Mouse (Mus musculus): ENCODE measurements around the gene Olfr223. TPM values are rescaled to one million over a fixed set of nuclear protein-coding genes. Genes with fewer than 3 reads are reported as not detected.
"Not testable (repeated sequence)": the region's sequence is repeated elsewhere in the genome, so short reads cannot be mapped to it uniquely, and the experiment has no call there.

Olfr223 gene
- not detected for total RNA-seq (2021)
- long read RNA-seq, experiment 1, result 0 reads
- long read RNA-seq, experiment 2, result 0 reads

DNA sequence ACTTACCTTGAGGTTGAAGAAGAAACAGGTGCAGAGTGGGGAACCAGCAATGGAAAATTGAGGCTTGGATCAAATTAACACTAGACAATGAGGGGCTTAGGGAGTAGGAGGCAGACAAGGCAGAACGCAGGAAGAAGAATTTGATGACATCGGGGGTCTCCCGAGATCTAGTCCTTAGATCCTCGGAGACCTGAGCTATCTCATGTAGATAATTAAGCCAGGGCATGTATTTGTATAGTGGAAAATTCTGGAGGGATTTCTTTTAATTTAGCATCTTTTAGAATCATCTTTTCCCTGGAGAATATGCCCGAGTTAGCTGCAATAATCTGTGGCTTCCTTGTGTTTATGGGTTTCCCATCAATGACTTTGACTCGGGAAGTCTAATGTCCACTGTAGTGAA lies at the start of gene Olfr223:
Gene Olfr223, minus strand, starts transcription at position 101 of the 400 bp plus-strand sequence.
- no peak for DNase-seq (ENCODE audit: low spot score in 2 of 2)

DNA sequence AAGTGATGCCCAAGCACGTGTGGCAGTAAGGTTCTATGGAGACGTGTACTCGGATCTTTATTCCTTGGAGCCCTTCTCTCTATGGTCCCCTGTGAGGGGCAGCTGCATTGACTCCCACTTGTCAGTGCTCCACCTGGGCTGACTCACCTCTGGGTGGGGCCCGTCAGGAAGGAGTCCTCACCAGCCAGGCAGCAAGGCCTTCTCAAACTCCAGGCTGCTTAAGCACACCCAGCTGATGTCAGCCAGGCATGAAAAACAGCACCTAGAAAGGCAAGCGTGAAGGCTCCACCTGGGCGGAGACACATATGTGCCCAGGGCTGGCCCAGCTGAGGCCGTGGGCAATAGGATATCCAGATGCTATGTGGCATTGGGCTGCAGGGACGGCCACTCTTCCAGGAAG lies 49.3 kb upstream of the Olfr223 start:
- no peak for DNase-seq (ENCODE audit: low spot score in 2 of 2)

DNA sequence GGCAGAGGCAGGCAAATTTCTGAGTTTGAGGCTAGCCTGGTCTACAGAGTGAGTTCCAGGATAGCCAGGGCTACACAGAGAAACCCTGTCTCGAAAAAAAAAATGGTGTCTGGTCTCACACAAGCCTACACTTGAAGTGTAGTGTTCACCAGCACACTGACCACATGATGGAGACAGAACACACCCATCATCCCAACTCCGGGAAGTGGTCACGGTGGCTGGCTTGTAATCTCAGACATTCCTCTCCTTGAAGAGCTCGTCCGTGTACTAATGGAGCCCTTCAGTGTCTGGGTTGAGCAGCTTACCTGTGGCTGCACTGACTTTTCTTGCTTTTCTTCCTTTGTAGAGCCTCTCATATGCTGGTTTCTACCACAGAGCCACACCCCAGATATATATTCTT lies 48.1 kb upstream of the Olfr223 start:
- no peak for DNase-seq (ENCODE audit: low spot score in 2 of 2)

DNA sequence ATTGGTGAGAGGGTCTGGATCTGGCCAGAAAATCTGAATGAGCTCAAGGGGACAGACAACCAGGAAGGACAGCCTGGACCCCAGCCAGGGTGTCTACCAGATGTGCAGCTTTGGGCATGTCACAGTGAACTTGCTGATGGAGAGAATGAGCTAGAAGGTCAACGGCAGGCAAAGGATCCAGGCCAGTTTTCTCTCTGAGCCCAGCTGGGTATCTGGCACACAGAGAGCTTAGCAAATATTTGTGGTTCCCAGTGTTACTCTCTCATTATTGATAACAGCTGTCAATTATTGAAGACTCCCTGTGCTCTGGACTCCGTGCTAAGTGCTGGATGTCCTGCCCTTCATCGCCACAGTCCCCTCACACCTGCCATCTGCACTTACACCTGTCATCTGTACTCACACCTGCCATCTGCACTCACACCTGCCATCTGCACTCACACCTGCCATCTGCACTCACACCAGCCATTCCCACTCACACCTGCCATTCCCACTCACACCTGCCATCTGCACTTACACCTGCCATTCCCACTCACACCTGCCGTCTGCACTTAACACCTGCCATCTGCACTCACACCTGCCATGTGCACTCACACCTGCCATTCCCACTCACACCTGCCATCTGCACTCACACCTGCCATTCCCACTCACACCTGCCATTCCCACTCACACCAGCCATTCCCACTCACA lies 47.0 kb upstream of the Olfr223 start:
- DNase-seq (ENCODE audit: low spot score in 2 of 2), result no peak

DNA sequence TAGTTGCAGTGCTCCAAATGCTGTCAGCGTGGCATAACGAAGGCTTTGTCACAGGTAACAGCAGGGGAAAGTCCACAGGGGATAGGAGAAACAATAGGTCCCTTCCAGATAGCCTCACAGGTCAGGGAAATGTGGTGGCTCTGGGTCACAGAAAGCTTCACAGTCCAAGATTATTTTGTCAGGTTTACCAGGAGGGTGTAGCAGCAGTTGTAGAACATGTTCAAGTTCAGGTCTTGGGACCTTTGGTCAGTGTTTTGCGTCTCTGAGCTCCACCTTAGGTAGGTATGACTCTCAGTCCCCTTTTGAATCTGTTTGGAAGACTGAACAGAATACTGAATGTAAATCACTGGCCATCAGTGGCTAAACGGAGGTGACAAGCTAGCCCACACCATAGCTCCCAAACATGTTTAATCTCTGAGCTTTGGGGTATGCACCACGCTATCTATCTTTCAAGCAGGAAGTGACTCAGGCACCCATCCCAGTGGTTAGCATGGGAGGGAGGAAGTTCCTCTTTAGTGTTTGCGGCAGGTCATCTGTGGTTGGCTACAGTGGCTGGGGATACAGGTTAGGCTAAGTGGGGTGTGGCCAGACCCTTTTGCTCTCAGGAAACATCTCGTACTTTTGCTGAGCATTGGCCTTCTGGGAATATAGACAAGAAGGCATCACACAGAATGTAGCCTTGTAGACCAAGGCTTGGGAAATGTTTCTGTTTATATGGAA lies 43.8 kb upstream of the Olfr223 start:
- no peak for DNase-seq (ENCODE audit: low spot score in 2 of 2)

DNA sequence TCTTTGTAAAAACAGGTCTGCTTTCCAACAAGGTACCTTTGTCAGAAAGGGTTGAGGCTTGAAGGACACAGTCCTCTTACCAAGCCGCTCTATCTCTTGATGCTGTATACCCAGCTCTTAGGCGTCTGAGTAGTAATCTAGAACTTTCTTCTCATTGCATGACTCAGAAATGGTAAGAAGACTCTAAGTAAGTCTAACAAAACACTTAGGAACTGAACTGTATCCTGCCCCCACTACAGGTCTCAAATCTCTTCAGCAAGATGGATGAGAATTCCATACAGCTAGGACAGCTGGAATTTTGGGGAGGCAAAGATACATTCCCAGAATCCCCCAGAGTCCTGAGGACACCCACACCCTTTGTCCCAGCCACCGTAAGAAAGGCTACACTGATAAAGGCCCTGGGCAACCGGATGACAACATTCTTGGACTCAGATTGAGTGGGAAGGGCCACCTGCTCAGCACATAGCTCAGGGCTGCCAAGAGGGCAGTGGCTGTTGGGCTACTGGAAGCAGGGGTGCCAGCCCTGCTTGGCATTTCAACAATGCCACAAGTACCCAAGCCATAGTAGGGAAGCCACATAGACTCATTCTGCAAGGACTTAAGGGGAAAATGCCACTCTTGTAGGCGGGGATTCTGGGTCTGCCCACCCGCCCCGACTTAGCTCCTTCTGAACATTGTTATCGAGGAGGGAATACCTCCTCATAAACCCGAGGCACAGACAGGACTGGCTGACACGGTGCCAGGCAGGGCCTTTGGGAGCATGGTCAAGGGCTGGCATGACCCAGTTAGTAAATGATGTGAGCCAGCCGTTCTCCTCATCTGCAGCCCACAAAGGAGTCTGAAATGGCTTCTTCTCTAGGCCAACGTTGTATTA lies 43.0 kb upstream of the Olfr223 start:
- no peak for DNase-seq (ENCODE audit: low spot score in 2 of 2)

DNA sequence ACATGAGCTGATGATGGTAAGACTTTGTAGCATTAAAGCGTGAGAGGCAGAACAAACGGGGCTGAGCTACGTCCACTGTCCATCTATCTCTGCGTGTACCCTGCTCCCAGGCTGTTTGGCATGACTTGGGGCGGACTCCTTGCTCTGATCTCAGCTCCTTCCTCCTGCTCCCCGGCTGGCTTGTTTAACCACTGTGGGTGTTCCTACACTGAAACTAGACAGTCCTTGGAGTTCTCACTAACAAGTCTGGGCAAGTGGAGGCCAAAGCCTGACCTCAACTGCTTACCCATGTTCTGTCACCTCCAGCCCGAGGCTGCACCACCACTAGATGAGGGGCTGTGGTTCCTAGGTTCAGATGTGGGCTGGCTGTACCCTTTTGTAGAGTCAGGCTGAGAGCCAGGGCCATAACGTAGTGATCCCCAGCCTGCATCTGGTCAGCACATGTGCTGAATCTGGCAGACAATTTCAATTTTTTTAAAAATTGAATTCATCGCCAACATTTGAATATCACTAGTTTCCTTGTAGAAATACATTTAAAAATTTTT lies 42.2 kb upstream of the Olfr223 start:
- no peak for DNase-seq (ENCODE audit: low spot score in 2 of 2)

DNA sequence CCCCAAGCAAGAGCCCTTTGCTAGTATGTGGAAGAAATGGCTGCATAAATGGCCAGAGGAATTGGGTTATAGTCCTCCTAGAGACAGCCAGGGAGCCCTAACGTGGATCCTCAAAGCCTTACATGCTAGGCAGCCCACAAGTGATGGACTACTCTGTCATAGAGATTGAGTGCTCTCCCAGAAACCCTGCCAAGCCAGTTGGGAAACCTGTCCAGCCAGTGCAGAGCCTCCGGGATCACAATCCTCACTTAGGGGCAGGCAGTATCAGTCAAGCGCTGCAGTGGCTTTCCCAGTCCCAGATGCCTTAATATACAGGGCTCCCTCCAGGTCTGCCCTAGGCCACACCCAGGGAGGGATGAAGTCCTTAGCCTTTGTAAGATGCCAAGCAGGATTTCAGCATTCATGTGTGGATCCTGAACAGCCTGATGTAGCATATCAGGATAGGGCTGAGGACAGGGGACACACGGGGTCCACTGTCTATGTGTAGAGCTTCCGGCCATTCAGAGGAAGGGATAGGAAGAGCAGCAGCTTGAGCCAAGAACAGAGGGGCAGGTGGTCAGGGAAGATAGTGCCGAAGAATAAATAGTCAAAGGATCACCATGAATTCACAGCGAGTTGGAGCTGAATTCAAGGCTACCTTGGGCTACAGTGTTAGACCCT lies 41.0 kb upstream of the Olfr223 start:
- no peak for DNase-seq (ENCODE audit: low spot score in 2 of 2)

DNA sequence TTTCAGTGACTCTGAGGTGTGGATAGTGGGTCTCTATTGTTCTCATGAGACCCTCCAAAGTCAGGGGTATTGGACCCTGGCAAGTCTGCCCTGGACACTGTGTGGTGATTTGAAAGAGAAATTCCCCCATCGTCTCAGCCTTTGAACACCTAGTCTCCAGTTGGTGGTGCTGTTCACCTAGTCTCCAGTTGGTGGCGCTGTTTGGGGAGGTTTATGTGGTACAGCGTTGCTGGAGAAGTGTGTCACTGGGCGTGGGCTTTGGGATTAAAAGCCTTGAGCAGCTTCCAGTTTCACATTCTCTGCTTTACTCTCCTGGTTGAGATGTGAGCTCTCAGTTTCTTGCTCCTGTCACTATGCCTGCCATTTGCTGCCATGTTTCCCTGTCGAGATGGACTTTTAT lies 39.9 kb upstream of the Olfr223 start:
- peak; percentile 15 to 39 for DNase-seq (ENCODE audit: low spot score in 2 of 2)

DNA sequence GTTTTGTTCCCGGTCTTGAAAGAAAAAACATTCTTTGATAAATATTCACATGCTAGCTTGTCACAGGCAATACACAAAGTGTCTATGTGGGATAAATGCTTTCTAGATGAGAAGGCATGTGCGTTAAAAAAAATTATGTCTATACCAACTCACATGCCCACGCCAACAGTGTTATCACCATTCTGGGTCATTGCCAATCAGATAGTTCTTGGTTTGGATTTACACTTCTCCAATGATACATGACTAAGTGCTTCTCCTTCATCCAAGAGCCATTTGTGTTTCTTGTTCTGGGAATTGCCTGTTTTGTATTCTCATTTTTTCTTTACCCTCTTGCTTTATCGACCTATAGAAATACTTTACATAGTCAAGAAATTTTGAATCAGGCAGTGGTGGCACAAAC lies 38.9 kb upstream of the Olfr223 start:
- no peak for DNase-seq (ENCODE audit: low spot score in 2 of 2)

DNA sequence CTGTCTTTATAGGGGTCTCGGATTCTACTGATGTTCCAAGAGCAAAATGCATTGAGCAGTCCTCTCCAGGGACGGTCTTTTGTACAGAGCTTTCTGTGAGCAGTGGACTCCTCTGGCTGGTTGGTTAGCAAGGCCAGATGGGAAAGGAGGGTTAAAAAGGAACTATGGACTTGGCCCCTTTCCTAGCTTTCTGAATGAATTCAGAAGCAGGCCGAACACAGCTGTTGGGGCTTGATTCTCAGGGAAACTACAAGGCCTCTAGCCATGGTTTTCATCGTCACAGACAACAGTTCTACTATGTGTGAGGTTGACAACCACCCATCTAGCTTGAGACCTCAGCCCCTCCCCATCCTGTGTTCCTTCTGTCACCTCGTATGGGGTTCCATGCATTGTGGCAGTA lies 36.8 kb upstream of the Olfr223 start:
- no peak for DNase-seq (ENCODE audit: low spot score in 2 of 2)

DNA sequence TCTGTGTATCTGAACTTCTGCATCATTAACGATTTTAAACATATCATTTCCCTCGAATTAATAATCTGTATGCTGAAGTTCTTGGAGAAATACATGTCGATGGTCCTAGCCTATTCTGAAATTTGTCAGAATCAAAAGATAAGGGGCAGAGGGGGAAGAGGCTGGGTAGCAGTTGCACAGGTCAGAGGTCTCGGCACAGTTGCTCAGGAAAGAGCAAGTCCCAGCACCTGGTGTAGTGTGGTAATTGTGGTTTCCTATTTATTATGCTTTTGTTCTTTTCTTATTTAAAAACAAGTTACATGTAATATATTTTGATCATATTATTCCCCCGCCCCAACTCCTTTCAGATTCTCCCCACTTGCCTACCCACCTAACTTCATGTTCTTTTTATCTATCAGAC lies 35.1 kb upstream of the Olfr223 start:
- no peak for DNase-seq (ENCODE audit: low spot score in 2 of 2)

DNA sequence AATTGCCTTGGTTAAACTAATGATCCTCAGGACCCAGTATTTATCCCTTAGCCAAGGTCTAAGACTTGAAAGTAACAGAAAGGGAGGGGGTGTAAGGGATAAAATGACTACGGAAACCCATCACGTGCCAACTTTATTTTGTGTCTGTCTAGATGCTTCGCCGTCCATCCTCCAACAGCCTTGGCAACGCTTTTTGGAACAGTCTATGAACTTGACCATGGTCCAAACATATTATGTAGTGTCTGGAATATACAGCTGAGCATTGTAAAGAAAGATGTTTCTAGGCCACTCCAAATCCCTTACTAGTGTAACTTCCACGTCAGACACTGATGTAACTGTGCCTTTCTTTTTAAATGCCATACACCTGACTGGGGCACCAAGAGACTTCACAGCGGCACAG lies 33.1 kb upstream of the Olfr223 start:
- DNase-seq (ENCODE audit: low spot score in 2 of 2), result no peak

DNA sequence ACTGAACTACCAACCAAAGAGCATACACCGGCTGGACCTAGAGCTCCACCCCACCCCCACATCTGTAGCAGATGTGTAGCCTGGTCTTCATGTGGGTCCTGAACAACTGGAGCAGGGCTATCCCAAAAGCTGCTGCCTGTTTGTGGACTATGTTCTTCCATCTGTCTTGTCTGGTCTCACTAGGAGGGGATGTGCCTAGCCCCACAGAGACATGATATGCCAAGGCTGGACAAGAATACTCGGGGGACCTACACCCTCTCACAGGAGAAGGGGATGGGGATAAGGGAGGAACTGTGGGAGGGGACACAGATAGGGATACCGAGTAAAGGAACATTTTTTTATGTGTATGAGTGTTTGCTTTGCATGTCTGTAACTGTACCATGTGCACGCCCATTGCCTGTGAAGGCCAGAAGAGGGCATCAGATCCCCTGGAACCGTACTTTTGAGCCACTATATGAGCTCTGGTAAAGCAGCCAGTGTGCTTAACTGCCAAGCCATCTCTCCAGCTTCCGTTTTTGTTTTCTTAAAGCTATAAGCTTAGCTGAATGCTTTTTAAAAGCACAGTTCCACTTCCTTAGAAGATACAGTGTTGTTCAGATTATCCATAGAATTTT lies 31.0 kb upstream of the Olfr223 start:
- DNase-seq (ENCODE audit: low spot score in 2 of 2), result no peak

DNA sequence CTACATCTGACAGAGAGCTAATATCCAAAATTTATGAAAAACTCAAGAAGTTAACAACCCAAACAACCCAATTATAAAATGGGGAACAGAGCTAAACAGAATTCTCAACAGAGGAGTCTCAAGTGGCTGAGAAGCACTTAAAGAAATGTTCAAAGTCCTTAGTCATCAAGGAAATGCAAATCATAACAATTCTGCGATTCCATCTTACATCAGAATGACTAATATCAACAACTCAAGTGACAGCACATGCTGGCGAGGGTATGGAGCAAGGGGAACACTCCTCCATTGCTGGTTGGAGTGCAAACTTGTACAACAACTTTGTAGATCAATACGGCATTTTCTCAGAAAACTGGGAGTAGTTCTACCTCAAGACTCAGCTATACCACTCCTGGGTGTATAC lies 29.1 kb upstream of the Olfr223 start:
- DNase-seq (ENCODE audit: low spot score in 2 of 2), result no peak

DNA sequence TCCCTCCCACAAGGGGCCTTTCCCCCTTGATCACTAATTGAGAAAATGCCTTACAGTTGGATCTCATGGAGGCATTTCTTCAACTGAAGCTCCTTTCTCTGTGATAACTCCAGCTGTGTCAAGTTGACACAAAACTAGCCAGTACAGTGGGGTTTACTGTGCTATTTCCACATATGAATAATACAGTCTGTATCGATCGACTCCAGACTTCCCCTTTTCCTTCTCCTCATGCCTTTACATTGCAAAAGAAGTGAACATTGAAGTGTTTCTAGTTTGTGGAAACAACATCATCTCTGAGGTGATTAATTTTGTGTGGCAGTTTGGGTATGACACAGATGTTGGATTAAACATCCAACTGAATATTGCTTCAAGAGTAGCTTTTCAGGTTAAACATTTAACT lies 23.9 kb upstream of the Olfr223 start:
- DNase-seq (ENCODE audit: low spot score in 2 of 2), result not testable (repeated sequence)

DNA sequence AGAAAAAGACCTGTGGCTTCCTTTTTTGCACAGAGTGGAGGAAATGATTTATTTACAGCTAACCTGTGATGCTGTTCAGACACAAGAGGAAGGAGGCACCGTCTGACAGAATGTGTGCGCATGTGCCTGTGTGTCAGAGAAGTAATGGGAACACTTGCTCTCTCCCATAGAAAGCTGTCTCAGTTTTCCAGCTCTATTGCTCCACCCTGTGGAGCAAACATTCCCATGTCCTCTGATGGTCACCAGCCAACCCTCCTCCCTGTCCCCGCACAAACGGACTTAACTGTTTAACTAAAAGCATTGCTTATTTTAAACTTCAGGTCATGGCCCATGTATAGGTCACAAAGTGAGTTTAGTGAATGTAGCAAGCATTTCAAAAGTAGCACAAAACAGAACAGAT lies 21.0 kb upstream of the Olfr223 start:
- DNase-seq (ENCODE audit: low spot score in 2 of 2), result no peak

DNA sequence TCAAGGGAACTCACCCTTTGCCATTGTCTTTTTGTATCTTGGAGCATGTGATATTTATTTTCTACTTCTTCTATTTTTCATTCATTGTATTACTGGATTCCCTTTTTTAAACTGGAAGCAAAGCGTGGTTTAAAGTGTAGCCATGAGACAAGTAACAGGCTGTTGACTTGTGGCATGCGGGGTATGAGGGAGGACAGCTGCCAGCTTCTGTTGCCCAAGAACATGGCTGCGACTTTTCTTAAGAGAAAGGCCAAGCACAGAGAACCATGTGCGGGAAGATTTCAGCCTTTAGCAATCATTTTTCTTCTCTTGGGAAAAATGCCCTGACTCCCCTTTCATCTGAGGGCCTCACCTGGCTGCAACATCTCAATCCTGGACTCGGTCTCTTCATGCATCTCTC lies 18.6 kb upstream of the Olfr223 start:
- no peak for DNase-seq (ENCODE audit: low spot score in 2 of 2)

DNA sequence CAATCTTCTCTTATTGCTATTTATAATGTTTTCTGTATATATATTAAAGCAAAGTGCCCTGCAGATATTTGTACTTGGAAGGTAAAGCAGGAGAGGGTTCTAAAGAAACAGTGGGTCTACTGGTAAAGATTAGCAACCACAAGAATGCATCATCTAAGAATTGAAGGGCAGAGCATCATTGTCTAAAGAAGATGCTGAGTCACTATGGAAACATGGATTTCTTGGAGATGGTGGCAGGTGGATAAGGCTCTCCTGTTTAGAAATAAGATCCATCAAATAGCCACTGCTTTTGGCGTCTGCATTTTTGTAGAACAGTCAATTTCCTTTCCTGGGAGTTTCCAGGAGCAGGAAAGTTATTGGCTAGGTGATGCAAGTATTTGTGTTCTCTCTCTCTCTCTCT lies 9.2 kb upstream of the Olfr223 start:
- DNase-seq (ENCODE audit: low spot score in 2 of 2), result no peak

DNA sequence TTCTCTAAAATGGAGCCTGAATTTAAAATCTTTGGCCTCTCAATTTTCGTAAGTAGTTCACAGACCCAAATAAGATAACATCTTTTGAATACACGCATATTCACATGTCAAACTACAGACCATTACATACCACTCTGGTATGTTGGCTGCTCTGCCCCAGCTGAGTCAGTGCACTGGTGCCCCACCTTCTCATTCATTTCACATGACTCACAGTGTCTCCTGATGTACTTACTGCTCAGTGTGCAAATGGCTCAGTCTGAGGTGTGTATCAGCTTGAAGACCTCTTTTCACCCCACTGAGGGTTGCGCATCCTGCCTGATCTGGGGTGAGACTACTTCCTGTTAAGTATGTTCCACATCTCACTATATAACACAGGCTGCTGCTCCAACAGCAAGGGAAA lies 7.8 kb upstream of the Olfr223 start:
- no peak for DNase-seq (ENCODE audit: low spot score in 2 of 2)

DNA sequence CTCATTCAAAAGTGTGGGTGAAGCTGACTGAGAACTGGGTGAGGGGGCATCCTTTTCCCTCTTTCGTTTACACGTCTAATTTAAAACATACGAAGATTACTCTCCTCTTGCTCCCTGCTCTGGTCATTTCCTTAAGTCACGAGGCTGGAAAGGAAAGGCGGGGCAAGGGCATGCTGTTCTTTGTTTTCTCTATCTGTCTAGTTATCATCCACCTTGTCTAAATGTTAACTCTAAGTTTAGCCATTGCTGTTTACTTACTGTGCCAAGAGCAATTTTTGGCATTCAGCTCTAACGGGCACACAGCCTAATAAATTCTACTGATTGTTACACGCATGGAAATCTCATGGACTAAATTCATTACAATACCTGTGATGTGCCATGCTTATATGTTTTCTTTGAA lies 6.1 kb upstream of the Olfr223 start:
- no peak for DNase-seq (ENCODE audit: low spot score in 2 of 2)

All from adrenal gland, postnatal 4 days (tissue).